Mouse (Mus musculus) CH12.LX (cell line): ENCODE data around the gene Olfm3.

ENCODE experiments used
- POLR2A ChIP-seq: IDR thresholded peaks from 2 replicates; pipeline ENCODE4 v1.6.1; 2011; ENCODE audit warnings: low read depth, mild to moderate bottlenecking, improper control_type of control experiment, low read length
- SMC3 ChIP-seq: IDR thresholded peaks from 2 replicates; pipeline ENCODE4 v1.6.1; 2011; ENCODE audit warnings: low read depth, low read length, improper control_type of control experiment
- TBP ChIP-seq: conservative IDR thresholded peaks from 2 replicates; pipeline ENCODE4 v1.6.1; 2011; ENCODE audit warnings: low read depth, low read length, improper control_type of control experiment
- UBTF ChIP-seq: IDR thresholded peaks from 2 replicates; pipeline ENCODE4 v1.6.1; 2012; ENCODE audit warnings: low read depth, mild to moderate bottlenecking, inconsistent platforms, low read length, improper control_type of control experiment, moderate library complexity

DNA sequence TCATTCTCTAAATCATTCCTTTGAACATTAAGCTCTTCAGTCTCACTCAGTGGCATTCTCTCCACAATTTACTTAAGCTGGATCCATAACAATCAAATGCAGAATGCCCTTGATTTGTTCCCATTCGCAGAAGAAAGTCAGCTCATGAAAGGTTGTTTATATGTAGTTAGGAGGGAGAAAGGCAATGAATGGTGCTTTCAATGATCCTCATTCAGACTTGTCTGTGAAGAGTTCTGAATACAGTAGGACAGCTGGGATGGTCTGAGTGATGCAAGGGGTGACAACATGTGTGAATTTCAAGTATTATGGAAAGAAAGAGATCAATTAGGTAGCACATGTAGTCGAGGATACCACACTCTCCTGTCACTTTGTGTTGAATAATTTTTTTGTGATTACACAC lies 186.8 kb downstream of the Olfm3 start:
- no peak for TF ChIP-seq SMC3
- TF ChIP-seq POLR2A = no peak
- TF ChIP-seq TBP = no peak
- TF ChIP-seq UBTF = no peak
